Mouse (Mus musculus) left cerebral cortex, adult 11 months (tissue): ENCODE measurements at regions not wholly inside any gene's neighbourhood (a gene's known extent, or its start where the extent isn't known, plus 50 kb on each side); places are given as distances from the start of the nearest gene placed in this dataset.

ENCODE experiments used
- DNase-seq: peaks from one replicate; pipeline ENCODE4 v3.0.0; 2022; ENCODE audit warnings: low spot score

DNA sequence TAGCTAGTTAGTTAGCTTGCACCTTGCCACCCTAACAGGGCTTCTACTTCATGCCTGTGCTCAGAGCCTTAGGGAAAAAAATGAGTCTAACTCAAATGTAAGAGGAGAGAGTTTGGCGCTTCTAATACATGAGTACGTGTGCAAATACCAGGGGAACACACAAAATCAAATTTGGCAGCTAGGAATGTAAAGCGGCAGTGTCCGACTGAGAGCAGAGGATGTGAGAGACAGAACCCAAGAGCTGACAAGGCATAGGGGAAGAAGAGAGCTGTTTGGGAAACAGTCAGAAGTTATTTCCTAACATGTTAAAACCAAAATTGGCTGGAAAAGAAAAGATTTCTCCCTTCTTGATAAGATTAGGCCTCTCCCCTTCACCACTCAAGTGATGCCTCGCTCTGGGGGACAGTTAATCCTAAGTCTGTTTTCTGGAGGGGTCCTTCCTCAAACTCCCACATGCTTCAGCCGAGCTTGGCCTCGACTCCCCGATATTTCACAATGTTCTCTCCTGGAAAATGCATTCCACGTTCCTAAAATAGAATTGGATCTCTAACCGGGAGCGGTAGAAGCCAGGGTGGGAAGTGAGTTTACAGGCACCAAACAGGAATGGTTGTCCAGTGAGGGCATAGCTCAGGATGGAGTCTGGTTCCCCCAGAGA, 229.1 kb downstream of the Maf start:
- no peak for DNase-seq

- no peak for DNase-seq
Observed at GRCm38 (mm10) chr8:115476071-115476470, 231.5 kb downstream of the Maf start.

GRCm38 (mm10) chr8:115475156-115475555, 232.4 kb downstream of the Maf start:
- no peak for DNase-seq

DNA sequence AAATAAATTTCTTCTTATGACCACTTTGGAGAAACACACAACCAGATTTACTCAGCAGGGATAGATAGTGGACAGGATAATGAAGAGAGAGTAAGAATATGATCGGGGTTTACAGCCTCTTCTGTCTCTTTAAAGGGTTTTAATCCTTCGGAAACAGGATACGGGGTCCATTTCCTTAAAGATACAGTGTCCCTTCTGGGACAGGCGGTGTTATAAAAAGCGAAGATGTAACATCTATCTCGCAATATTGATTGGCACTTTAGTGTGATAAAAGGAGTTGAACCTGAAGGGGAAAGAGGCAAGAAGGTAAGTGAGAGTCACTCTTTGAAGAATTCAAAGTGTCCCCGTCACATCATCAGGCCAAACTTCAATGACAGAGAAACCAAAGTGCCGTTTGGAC, 233.6 kb downstream of the Maf start:
- no peak for DNase-seq

GRCm38 (mm10) chr8:115466553-115466952, 241.0 kb downstream of the Maf start:
- DNase-seq, result no peak

DNA sequence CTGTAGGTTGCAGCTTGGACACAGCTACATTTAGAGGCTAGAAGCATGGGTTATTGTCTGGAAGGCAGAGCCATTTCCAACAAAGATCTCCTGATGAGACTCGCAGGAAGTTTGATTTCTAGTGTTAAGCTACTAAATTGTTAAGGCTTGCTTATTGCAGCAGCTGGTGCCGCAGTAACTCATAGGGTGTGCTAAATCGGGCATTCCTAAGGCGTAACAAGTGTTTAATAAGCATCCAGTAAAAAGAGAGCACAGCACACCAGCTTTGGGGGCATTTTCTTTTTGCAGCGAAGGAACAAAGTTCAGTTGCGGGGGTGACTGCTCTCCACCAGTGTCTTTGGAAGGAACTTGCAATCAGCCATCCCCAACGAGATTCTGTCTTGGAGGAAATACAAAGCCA, 241.5 kb downstream of the Maf start:
- no peak for DNase-seq

DNA sequence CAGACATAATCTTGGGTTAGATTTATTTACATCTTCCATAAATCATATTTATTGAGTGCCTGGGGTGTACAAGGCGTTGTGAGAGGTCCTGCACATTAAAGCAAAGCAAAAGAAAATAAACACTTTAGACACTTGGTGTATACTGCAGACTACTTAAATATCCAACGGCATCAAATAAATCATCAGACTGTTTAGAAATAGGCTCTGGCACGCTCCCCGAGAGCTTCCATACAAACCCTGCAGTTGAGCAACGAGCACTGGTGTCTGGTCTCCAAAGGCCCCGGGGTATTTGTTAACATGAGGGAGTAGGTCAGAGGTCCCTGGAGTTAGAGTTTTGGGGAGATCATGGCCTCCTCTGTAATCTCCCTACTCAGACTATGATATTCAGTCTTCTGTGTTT, 244.9 kb downstream of the Maf start:
- DNase-seq, result no peak

GRCm38 (mm10) chr8:115458119-115458518, 249.5 kb downstream of the Maf start:
- DNase-seq, result no peak

- no peak for DNase-seq
Observed at GRCm38 (mm10) chr8:115450789-115451188, 256.8 kb downstream of the Maf start.

- DNase-seq, result no peak
Observed at GRCm38 (mm10) chr8:115448367-115448766, 259.2 kb downstream of the Maf start.

DNA sequence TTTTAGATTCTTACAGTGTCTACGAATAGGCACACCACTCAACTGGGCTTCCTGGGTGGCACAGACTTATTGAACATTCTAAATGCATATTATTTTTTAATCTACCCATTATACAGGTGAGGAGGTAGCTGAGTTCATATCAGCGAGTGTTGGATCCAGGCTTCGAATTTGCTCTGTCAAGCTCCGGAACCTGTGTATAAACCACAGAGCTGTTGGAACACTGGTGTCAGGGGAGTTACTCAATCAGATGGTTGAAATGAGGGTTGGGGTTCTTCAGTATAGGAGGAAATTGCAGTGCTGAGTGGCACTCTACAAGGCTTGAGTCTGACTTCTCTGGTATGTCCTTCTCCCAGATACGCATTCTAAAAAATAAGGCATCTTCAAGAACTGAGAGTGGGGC, 263.1 kb downstream of the Maf start:
- DNase-seq, result no peak

DNA sequence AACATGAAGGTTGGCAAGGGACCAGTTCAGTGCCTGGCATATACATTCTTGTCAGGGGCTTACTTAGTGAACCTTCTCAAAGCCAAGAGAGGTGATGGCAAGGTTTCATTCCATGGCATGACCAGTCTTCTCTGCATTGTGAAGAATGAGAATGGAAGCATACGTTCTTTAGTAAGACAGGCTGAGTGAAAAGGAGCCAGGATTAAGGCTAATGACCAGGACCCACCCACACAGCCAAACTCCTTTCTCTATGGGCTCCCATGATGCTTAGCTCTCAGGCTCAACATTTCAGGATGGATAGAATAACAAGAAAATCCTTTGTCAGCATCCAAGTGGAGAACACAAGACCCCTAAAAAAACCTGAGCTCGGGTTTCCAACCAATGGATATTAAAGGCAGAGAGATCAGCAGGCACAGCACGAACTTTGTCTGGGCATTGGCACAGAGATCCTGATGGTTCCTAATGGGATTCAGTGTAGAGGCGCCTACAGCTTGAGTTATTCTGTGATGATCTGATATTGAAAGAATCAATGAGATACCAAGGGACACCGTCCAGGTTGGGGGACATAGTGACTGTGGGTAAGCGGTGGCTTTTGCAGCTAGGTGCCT, 265.5 kb downstream of the Maf start:
- no peak for DNase-seq

GRCm38 (mm10) chr8:115441323-115441722, 266.3 kb downstream of the Maf start:
- no peak for DNase-seq

DNA sequence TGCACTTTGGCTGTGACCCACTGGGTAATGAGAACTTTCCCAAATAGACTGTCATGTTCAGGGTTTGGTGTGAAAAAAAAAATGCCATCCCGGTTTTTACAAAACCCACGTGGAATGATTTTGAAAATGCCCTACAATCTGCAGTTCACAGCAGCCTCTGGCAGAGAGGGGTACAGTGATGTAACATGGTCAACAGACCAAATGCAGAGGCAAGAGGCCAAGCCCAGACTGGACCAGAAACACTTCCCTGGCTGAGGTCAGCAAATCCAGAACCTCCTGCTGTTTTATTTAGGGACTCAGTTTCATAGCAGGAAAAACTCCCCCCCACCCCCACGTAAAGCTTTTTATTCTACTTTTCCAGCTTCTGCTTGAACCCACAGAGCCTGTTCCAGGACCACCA, 267.4 kb downstream of the Maf start:
- no peak for DNase-seq

DNA sequence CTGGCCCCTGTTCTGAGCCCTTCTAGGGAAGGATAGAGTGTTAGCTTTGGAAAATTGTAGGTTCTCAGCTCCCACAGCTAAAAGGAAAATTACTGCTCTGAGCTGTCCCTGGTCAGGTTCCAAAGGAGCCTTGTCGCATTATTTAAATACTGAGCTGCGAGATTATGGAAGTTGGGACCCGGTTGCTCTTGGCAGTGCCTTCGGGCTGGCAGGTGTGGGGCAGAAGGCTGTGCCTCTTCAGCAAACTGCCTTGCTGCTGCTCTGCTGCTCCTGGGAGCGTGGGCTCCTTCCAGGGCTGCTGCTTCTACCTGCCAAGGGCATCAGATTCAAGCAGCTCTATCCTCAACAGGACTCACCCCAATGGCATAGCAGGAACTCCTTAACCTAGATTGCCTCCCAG, 268.1 kb downstream of the Maf start:
- no peak for DNase-seq

DNA sequence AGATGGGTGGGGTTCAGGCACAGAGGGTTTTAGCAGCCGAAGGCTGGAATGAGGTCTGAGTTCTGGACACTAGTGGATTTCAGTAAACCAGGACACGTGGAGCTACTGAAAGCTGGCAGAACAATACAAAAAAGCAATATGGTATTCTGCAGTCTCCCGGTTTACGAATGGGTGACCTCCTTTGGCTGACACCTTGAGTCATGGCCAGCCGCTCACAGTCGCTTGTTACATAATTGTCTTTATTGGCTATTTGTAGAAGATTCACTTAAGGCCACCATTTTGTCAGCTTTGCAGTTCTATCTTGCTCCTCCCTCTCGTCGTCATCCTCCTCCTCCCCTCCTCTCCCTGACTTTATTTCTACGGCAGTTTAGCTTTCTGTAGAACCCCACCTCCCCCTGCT, 269.6 kb downstream of the Maf start:
- DNase-seq, result no peak

DNA sequence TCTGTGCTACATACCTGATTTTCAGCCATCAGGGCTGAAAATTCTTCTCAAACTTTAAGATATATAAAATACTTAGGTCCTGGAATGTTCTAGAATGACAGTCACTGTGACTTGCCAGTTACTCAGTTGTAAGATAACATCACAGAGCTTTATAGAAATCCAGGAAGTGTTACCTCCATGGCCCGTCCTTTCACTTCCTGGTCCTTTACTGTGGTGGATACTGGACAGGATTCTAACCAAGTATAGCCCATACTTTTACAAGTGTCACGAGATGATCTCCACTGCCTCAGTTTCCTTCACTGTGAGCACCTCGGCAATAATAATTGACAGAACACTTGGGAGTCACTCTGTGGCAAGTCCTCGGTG, 271.3 kb downstream of the Maf start:
- no peak for DNase-seq

DNA sequence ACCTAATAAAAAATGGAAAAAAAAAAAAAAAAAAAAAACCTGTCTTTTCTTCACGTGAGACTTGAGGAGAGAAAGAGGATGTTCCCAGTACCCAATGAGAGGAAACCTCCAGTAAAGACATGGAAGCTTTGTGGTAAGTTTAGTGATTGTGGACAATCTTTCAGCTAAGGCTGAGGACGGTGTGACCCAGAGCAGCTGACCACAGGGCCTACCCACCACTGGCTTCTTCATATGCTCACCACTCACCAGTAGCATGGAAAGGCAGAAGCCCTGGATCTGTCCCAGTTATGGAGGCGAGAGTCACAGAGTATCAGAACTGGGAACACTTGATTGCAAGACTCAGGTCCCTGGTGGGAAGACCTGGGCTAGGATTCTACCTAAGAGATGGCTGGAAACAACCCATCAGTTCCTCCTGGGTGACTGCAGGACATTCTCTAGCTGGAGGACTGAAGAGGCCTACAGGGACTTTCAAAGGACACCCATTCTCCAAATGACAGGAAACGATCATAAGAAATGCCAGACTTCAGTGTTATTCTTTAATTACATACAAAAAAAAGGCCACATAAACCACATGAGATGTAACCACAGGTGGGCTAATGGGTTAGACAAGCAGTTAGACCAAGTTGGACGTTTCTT, 271.8 kb downstream of the Maf start:
- no peak for DNase-seq

GRCm38 (mm10) chr8:115432396-115433040, 275.1 kb downstream of the Maf start:
- DNase-seq, result no peak

DNA sequence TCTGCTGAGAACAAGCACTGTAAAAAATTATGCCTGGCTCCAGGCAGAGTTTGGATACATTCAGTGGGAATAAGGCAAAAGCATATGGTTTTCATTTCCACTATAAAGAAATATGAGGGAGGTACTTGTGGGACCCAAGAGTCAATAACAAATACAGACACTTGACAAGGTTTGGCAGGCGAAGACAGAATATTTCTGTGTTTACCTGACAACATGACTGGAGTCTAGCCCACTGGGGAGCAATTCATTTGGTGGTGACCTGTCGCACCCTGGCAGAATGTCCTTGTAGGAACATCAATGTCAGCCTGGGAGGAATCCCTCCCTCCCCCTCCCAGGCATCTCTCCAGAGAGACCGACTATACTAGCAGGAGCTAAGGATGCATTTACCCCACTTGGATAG, 276.8 kb downstream of the Maf start:
- no peak for DNase-seq

DNA sequence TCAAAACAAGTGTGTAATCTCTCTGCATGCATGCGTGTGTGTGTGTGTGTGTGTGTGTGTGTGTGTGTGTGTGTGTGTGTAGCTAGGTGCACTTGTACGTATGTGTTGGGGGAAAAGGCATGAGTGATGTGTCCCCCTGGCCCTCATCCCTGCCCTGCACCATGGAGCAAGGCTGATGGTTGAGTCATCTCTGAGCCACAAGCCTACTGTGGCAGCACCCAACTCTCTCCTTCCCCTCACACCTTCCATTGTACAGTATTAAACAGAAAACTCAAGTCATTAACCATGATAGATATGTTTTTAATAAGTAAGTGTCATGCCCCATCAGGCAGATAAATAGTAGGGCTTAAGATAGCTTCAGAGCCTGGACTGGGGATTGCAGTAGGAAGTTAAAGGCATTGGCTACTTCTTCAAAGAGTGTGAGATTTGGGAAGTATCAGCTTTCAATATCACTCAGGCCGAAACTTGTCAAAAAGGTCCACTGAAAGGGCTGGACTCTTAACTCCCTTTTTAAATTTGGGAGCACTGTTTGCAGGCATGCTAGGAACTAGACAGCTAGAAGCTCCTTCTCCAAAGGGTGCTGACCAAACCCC, 278.2 kb downstream of the Maf start:
- DNase-seq, result no peak

- no peak for DNase-seq
Observed at GRCm38 (mm10) chr8:115428528-115429290, 278.9 kb downstream of the Maf start.
